Mouse (Mus musculus): ENCODE data around the gene Ccnjl.

DNA sequence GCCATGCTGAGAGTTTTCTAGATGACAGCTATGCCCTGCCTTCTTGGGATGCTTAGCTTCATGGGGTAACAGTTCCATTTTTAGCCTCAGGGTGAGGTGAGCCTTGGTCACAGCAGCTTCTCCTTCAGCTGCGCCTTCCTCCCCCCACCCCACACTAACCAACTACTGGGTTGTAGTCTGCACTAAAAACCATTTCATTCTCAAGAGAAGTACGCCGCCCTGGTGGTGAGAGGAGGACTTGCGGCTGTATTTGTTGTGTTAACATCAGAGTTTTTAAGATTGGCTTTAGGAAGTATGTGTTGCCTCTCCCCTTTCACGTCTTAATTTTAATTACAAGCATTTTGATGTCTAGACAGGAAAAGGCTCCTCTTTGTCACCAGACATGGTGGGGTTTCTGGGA lies 39.7 kb downstream of the Ccnjl start:
- TF ChIP-seq CHD2 (IDR thresholded peaks at IDR 0.05; ENCODE audit: low read length) = no peak
- no peak for TF ChIP-seq EP300 (IDR thresholded peaks at IDR 0.05; ENCODE audit: low read depth in 1 of 2, low read length in 2 of 2)
- peak; percentile 52 to 55 (median 54) for TF ChIP-seq CTCF (IDR thresholded peaks at IDR 0.05 in 2 of 3, conservative IDR thresholded peaks at IDR 0.05 in 1 of 3; ENCODE audit: control insufficient read depth in 1 of 3, insufficient read depth in 1 of 3, low read depth in 2 of 3, low read length in 3 of 3, poor library complexity in 1 of 3, severe bottlenecking in 1 of 3)
- no peak for TF ChIP-seq POLR2A (IDR thresholded peaks at IDR 0.05; ENCODE audit: control insufficient read depth in 1 of 2, insufficient read depth in 1 of 2, low read depth in 1 of 2, low read length in 2 of 2, poor library complexity in 1 of 2)
- TF ChIP-seq JUND (IDR thresholded peaks at IDR 0.05; ENCODE audit: low read depth, low read length) = no peak
- no peak for TF ChIP-seq SIN3A (IDR thresholded peaks at IDR 0.05; ENCODE audit: low read length)
- TF ChIP-seq ZNF384 (IDR thresholded peaks at IDR 0.05; ENCODE audit: low read depth, low read length) = no peak
- TF ChIP-seq MAX (IDR thresholded peaks at IDR 0.05; ENCODE audit: low read length) = no peak
- TF ChIP-seq CHD1 (IDR thresholded peaks at IDR 0.05; ENCODE audit: low read depth, low read length) = no peak
- no peak for TF ChIP-seq RAD21 (IDR thresholded peaks at IDR 0.05; ENCODE audit: low read depth, low read length)
- TF ChIP-seq ELF1 (IDR thresholded peaks at IDR 0.05; ENCODE audit: low read depth, low read length) = no peak
- no peak for TF ChIP-seq MXI1 (IDR thresholded peaks at IDR 0.05; ENCODE audit: low read depth, low read length)
